Mouse (Mus musculus): ENCODE data around the gene S1pr5.
A peak's percentile ranks its signal among the peaks of the same experiment; 100 is the strongest.
"Not testable (repeated sequence)": the region's sequence is repeated elsewhere in the genome, so short reads cannot be mapped to it uniquely, and the experiment has no call there.

The S1pr5 gene

GRCm38 (mm10) chr9:21248326-21248725, at the start of gene S1pr5:
Gene S1pr5 (minus strand): TSS chr9:21248443.
- DNase-seq (ENCODE audit: low spot score in 2 of 2): peak in 1 of 2 experiments; percentile 47

GRCm38 (mm10) chr9:21292271-21292670, 44.0 kb upstream of the S1pr5 start:
- DNase-seq (ENCODE audit: low spot score in 2 of 2): no peak

- not testable (repeated sequence) for DNase-seq (ENCODE audit: low spot score in 2 of 2)
Measured at GRCm38 (mm10) chr9:21291868-21292267, 43.6 kb upstream of the S1pr5 start.

- DNase-seq (ENCODE audit: low spot score in 2 of 2): peak; percentile 100
Measured at GRCm38 (mm10) chr9:21291022-21291787, 43.0 kb upstream of the S1pr5 start, which contains the start of gene Cdkn2d. Gene Cdkn2d (minus strand): TSS chr9:21291407.

- DNase-seq (ENCODE audit: low spot score in 2 of 2): no peak
Measured at GRCm38 (mm10) chr9:21290589-21290988, 42.3 kb upstream of the S1pr5 start.

GRCm38 (mm10) chr9:21289337-21289671, 41.1 kb upstream of the S1pr5 start:
- DNase-seq (ENCODE audit: low spot score in 2 of 2): no peak

GRCm38 (mm10) chr9:21288404-21289336, 40.4 kb upstream of the S1pr5 start:
- DNase-seq (ENCODE audit: low spot score in 2 of 2): peak; percentile 54 to 57

- DNase-seq (ENCODE audit: low spot score in 2 of 2): peak; percentile 98
Measured at GRCm38 (mm10) chr9:21287571-21288402, 39.5 kb upstream of the S1pr5 start, which contains the start of gene Kri1. Gene Kri1 (minus strand): TSS chr9:21287969.

- DNase-seq (ENCODE audit: low spot score in 2 of 2): no peak
Measured at GRCm38 (mm10) chr9:21286753-21287152, 38.5 kb upstream of the S1pr5 start.

GRCm38 (mm10) chr9:21283994-21284393, 35.8 kb upstream of the S1pr5 start:
- no peak for DNase-seq (ENCODE audit: low spot score in 2 of 2)

GRCm38 (mm10) chr9:21283591-21283990, 35.3 kb upstream of the S1pr5 start:
- DNase-seq (ENCODE audit: low spot score in 2 of 2): no peak

- DNase-seq (ENCODE audit: low spot score in 2 of 2): no peak
Measured at GRCm38 (mm10) chr9:21277776-21278175, 29.5 kb upstream of the S1pr5 start.

- DNase-seq (ENCODE audit: low spot score in 2 of 2): no peak
Measured at GRCm38 (mm10) chr9:21276307-21276706, 28.1 kb upstream of the S1pr5 start.

GRCm38 (mm10) chr9:21275727-21276126, 27.5 kb upstream of the S1pr5 start:
- DNase-seq (ENCODE audit: low spot score in 2 of 2): no peak

GRCm38 (mm10) chr9:21275013-21275710, 26.9 kb upstream of the S1pr5 start:
- DNase-seq (ENCODE audit: low spot score in 2 of 2): no peak

GRCm38 (mm10) chr9:21274336-21274735, 26.1 kb upstream of the S1pr5 start:
- no peak for DNase-seq (ENCODE audit: low spot score in 2 of 2)

GRCm38 (mm10) chr9:21273520-21274228, 25.4 kb upstream of the S1pr5 start:
- no peak for DNase-seq (ENCODE audit: low spot score in 2 of 2)

GRCm38 (mm10) chr9:21273094-21273493, 24.9 kb upstream of the S1pr5 start:
- DNase-seq (ENCODE audit: low spot score in 2 of 2): no peak

- DNase-seq (ENCODE audit: low spot score in 2 of 2): no peak
Measured at GRCm38 (mm10) chr9:21272391-21272790, 24.1 kb upstream of the S1pr5 start.

- not testable (repeated sequence) for DNase-seq (ENCODE audit: low spot score in 2 of 2)
Measured at GRCm38 (mm10) chr9:21269590-21269989, 21.3 kb upstream of the S1pr5 start.
